Mouse (Mus musculus): ENCODE results near the gene Rab43. TPM values are rescaled to one million over a fixed set of nuclear protein-coding genes. Genes with fewer than 3 reads are reported as not detected.

Rab43 gene
- total RNA-seq, 2 experiments from 2014 or later: 14.1 to 18.1 TPM

GRCm38 (mm10) chr6:87763376-87764280 lies 48.3 kb downstream of the Rab43 start:
- DNase-seq (ENCODE audit: low spot score in 2 of 2): no peak
- intact Hi-C loops (cut with DNase I): loop anchor here (5.0 kb wide), 1 partner anchor 74 kb away; the partner anchor contains the start of genes Gm45140 and Isy1

GRCm38 (mm10) chr6:87762161-87762560 lies 49.8 kb downstream of the Rab43 start:
- DNase-seq (ENCODE audit: low spot score in 2 of 2): no peak
- intact Hi-C loops (cut with DNase I): loop anchor here (5.0 kb wide), 1 partner anchor 75 kb away; the partner anchor contains the start of genes Gm45140 and Isy1

GRCm38 (mm10) chr6:87759850-87760249 lies 52.1 kb downstream of the Rab43 start:
- intact Hi-C loops (cut with DNase I): loop anchor here (5.0 kb wide), 1 partner anchor 77 kb away; the partner anchor contains the start of genes Gm45140 and Isy1
- no peak for DNase-seq (ENCODE audit: low spot score in 2 of 2)

- intact Hi-C loops (cut with DNase I): no loop called here
- DNase-seq (ENCODE audit: low spot score in 2 of 2): no peak
Observed at GRCm38 (mm10) chr6:87759404-87759803, 52.6 kb downstream of the Rab43 start.

GRCm38 (mm10) chr6:87756896-87757295 lies 55.1 kb downstream of the Rab43 start:
- DNase-seq (ENCODE audit: low spot score in 2 of 2): no peak
- intact Hi-C loops (cut with DNase I): no loop called here

GRCm38 (mm10) chr6:87755196-87755595 lies 56.8 kb downstream of the Rab43 start:
- intact Hi-C loops (cut with DNase I): no loop called here
- DNase-seq (ENCODE audit: low spot score in 2 of 2): no peak

- intact Hi-C loops (cut with DNase I): no loop called here
- DNase-seq (ENCODE audit: low spot score in 2 of 2): no peak
Observed at GRCm38 (mm10) chr6:87751574-87751973, 60.4 kb downstream of the Rab43 start.

GRCm38 (mm10) chr6:87750184-87750910 lies 61.6 kb downstream of the Rab43 start:
- no peak for DNase-seq (ENCODE audit: low spot score in 2 of 2)
- intact Hi-C loops (cut with DNase I): no loop called here

- DNase-seq (ENCODE audit: low spot score in 2 of 2): no peak
- intact Hi-C loops (cut with DNase I): no loop called here
Observed at GRCm38 (mm10) chr6:87748531-87748930, 63.4 kb downstream of the Rab43 start.

- intact Hi-C loops (cut with DNase I): no loop called here
- no peak for DNase-seq (ENCODE audit: low spot score in 2 of 2)
Observed at GRCm38 (mm10) chr6:87748078-87748477, 63.9 kb downstream of the Rab43 start.

GRCm38 (mm10) chr6:87746849-87747248 lies 65.1 kb downstream of the Rab43 start:
- intact Hi-C loops (cut with DNase I): no loop called here
- no peak for DNase-seq (ENCODE audit: low spot score in 2 of 2)

- DNase-seq (ENCODE audit: low spot score in 2 of 2): no peak
- intact Hi-C loops (cut with DNase I): no loop called here
Observed at GRCm38 (mm10) chr6:87746059-87746458, 65.9 kb downstream of the Rab43 start.

GRCm38 (mm10) chr6:87745301-87745700 lies 66.7 kb downstream of the Rab43 start:
- intact Hi-C loops (cut with DNase I): no loop called here
- DNase-seq (ENCODE audit: low spot score in 2 of 2): no peak

GRCm38 (mm10) chr6:87744632-87745031 lies 67.3 kb downstream of the Rab43 start:
- DNase-seq (ENCODE audit: low spot score in 2 of 2): no peak

GRCm38 (mm10) chr6:87743281-87743680 lies 68.7 kb downstream of the Rab43 start:
- intact Hi-C loops (cut with DNase I): no loop called here
- no peak for DNase-seq (ENCODE audit: low spot score in 2 of 2)

More at GRCm38 (mm10) chr6:87744632-87745031, 67.3 kb downstream of the Rab43 start:
- intact Hi-C loops (cut with DNase I): no loop called here

GRCm38 (mm10) chr6:87742804-87743203 lies 69.2 kb downstream of the Rab43 start:
- intact Hi-C loops (cut with DNase I): no loop called here
- no peak for DNase-seq (ENCODE audit: low spot score in 2 of 2)

GRCm38 (mm10) chr6:87741978-87742377 lies 70.0 kb downstream of the Rab43 start:
- DNase-seq (ENCODE audit: low spot score in 2 of 2): no peak
- intact Hi-C loops (cut with DNase I): no loop called here

GRCm38 (mm10) chr6:87740496-87740895 lies 71.5 kb downstream of the Rab43 start:
- intact Hi-C loops (cut with DNase I): no loop called here
- DNase-seq (ENCODE audit: low spot score in 2 of 2): no peak

- DNase-seq (ENCODE audit: low spot score in 2 of 2): no peak
- intact Hi-C loops (cut with DNase I): no loop called here
Observed at GRCm38 (mm10) chr6:87739898-87740297, 72.1 kb downstream of the Rab43 start.

Measured in left cerebral cortex, postnatal 36 days (tissue).